Comparison of ENCODE assay signal across 9 mouse cellular contexts in the genomic region with DNA sequence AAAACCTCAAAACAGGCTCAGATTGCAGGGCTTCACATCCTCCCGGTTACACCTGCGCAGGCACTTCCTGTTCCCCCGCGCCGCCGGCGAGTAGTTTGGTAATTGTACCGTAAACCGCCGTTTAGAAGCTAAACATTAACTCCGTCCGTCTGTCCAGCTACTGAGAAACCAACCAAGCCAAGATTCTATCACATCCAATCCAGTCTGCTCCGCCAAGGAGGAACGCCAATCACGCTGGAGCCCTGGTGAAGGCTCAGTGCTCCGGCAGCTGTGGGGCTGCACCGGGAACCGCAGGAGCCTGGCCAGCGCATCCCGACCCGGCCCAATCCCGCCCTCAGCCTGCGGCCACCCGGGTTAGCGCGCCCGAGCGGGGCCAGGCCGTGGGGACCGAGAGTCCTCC. TPM values are rescaled to one million over a fixed set of nuclear protein-coding genes. Genes with fewer than 3 reads are reported as not detected.
DNase-seq lines count a peak whose midpoint lies in the region; ATAC-seq and TF ChIP-seq lines count a peak whose summit lies in the region.
"Had no signal": no experiment of that assay in that cellular context is flagged by ENCODE, and none has a peak within 500 bp of the region (broad histone marks: within the 10 kb centered on the region; RNA-seq: fewer than 3 reads in every experiment).

No protein-coding gene starts in this region.

- peak; percentile 88; the same call in 1 of the 2 replicates for ATAC-seq in hindbrain, embryonic 16.5 days
- ATAC-seq in lung, embryonic 16.5 days (ENCODE audit: low read depth): peak; percentile 84; the same call in 1 of the 2 replicates

- TF ChIP-seq POLR2A in cerebellum, adult 2 months (IDR thresholded peaks at IDR 0.05; ENCODE audit: borderline replicate concordance, insufficient read depth, low read length): no peak

- H3K9ac ChIP-seq in hindbrain, embryonic 16.5 days (ENCODE audit: low read depth, low read length): peak overlapping the region; percentile 91
- H3K9ac ChIP-seq in lung, embryonic 16.5 days (ENCODE audit: low read length): peak overlapping the region; percentile 83

- H3K36me3 ChIP-seq in hindbrain, embryonic 16.5 days (ENCODE audit: control insufficient read depth, insufficient read depth, low read length): no peaks in the 10 kb centered on the region
- H3K36me3 ChIP-seq in lung, embryonic 16.5 days (ENCODE audit: control insufficient read depth, insufficient read depth, low read length): no peaks in the 10 kb centered on the region

- peak overlapping the region; percentile 83 for H3K4me2 ChIP-seq in hindbrain, embryonic 16.5 days (ENCODE audit: low read length)
- H3K4me2 ChIP-seq in lung, embryonic 16.5 days (ENCODE audit: low read depth, low read length): peak overlapping the region; percentile 63

- under 1% methylated on average over 30 of the region's 30 CpGs for WGBS in cerebellum, adult 2 months
- under 1% methylated on average over 21 of the region's 30 CpGs for WGBS in hindbrain, embryonic 16.5 days
- WGBS in lung, embryonic 16.5 days: under 1% methylated on average over 30 of the region's 30 CpGs

- peak overlapping the region; percentile 95 for H3K4me3 ChIP-seq in cerebellum, adult 2 months (replicated peaks; ENCODE audit: insufficient read depth, low read depth, low read length)
- peak overlapping the region; percentile 93 for H3K4me3 ChIP-seq in hindbrain, embryonic 16.5 days (ENCODE audit: low read length)
- peak overlapping the region; percentile 94 for H3K4me3 ChIP-seq in lung, embryonic 16.5 days (ENCODE audit: low read length)

- H3K9me3 ChIP-seq in hindbrain, embryonic 16.5 days (ENCODE audit: control insufficient read depth, low read length): no peaks in the 10 kb centered on the region
- H3K9me3 ChIP-seq in lung, embryonic 16.5 days (ENCODE audit: control insufficient read depth, low read length): no peaks in the 10 kb centered on the region

- no peaks in the 10 kb centered on the region for H3K4me1 ChIP-seq in cerebellum, adult 2 months (ENCODE audit: control insufficient read depth, insufficient read depth, low read length)
- 0 out of 2 replicates have a peak, but pooled peaks cover 2% of the 10 kb centered on the region for H3K4me1 ChIP-seq in hindbrain, embryonic 16.5 days (ENCODE audit: control insufficient read depth, insufficient read depth, low read depth, low read length)
- H3K4me1 ChIP-seq in lung, embryonic 16.5 days (replicated peaks; ENCODE audit: control insufficient read depth, insufficient read depth, low read length): peaks cover 14% of the 10 kb centered on the region

- no peaks in the 10 kb centered on the region for H3K27me3 ChIP-seq in cerebellum, adult 2 months (ENCODE audit: control insufficient read depth, insufficient read depth, low read length)
- H3K27me3 ChIP-seq in hindbrain, embryonic 16.5 days (replicated peaks; ENCODE audit: control insufficient read depth, insufficient read depth, low read length): no peaks in the 10 kb centered on the region
- no peaks in the 10 kb centered on the region for H3K27me3 ChIP-seq in lung, embryonic 16.5 days (ENCODE audit: control insufficient read depth, insufficient read depth, low read depth, low read length)
- H3K27me3 ChIP-seq: CH12.LX had no signal

- H3K27ac ChIP-seq in cerebellum, adult 2 months (ENCODE audit: insufficient read depth, low read length): peak overlapping the region; percentile 85
- peak overlapping the region; percentile 96 for H3K27ac ChIP-seq in hindbrain, embryonic 16.5 days (ENCODE audit: low read depth, low read length)
- peak overlapping the region; percentile 96 for H3K27ac ChIP-seq in lung, embryonic 16.5 days (ENCODE audit: low read length)

- no peak for TF ChIP-seq CTCF in cerebellum, adult 2 months (IDR thresholded peaks at IDR 0.05; ENCODE audit: borderline replicate concordance, insufficient read depth, low read depth, low read length)

- no peak for DNase-seq in cerebellum, adult 2 months
- DNase-seq in cerebellum, adult 11-12 months: no peak
- DNase-seq in A20 (ENCODE audit: low read depth, low spot score): peak; percentile 87
- DNase-seq in c-Kit-positive CD71-positive TER-119-positive erythroid progenitor cells, embryonic 14.5 days (ENCODE audit: low spot score): peak; percentile 48
- peak; percentile 24 to 42 for DNase-seq in spleen, postnatal 14 days (ENCODE audit: low spot score in 2 of 2)
- no peak for DNase-seq in cerebellum, postnatal 10 days

RNA-seq across cellular contexts. Expression of gene Usp53, which starts 0.5 kb away (rescaled TPM):
- polyA plus RNA-seq in cerebellum, adult 2 months (2012; rRNA removed): 15.3 and 18.3 TPM in 2 replicates
- polyA plus RNA-seq in hindbrain, embryonic 16.5 days (2015; fragmentation: Nextera tagmentation; extraction: Ambion mirVana): 10.2 and 12.2 TPM in 2 replicates
- polyA plus RNA-seq in lung, embryonic 16.5 days (2015; fragmentation: Nextera tagmentation; extraction: Ambion mirVana): 6.2 and 7.0 TPM in 2 replicates

RNA-seq across cellular contexts. Expression of gene Myoz2, which starts 51.0 kb away (rescaled TPM):
- 0.11 TPM in 1 of 2 replicates, not detected in the other for polyA plus RNA-seq in cerebellum, adult 2 months (2012; rRNA removed)
- polyA plus RNA-seq in hindbrain, embryonic 16.5 days (2015; fragmentation: Nextera tagmentation; extraction: Ambion mirVana): 0.13 and 2.4 TPM in 2 replicates
- polyA plus RNA-seq in lung, embryonic 16.5 days (2015; fragmentation: Nextera tagmentation; extraction: Ambion mirVana): 6.6 and 8.4 TPM in 2 replicates

RNA-seq across cellular contexts. Expression of gene 1810037I17Rik, which starts 59.8 kb away (rescaled TPM):
- polyA plus RNA-seq in cerebellum, adult 2 months (2012; rRNA removed): 69.9 and 71.9 TPM in 2 replicates
- polyA plus RNA-seq in hindbrain, embryonic 16.5 days (2015; fragmentation: Nextera tagmentation; extraction: Ambion mirVana): 80.8 and 92.9 TPM in 2 replicates
- polyA plus RNA-seq in lung, embryonic 16.5 days (2015; fragmentation: Nextera tagmentation; extraction: Ambion mirVana): 113 and 118 TPM in 2 replicates

Comparison
In these comparisons a context has a peak if more than half of its experiments do, and no peak if none do; other contexts are left out.
1. DNase-seq: peak in A20 (single experiment), c-Kit-positive CD71-positive TER-119-positive erythroid progenitor cells, embryonic 14.5 days (single experiment) and spleen, postnatal 14 days (2 of 2); none in cerebellum, adult 2 months (0 of 2), cerebellum, adult 11-12 months (single experiment) and cerebellum, postnatal 10 days (0 of 2).
2. Peak in every context shown above with its lines, with median percentiles within 50 percentile points of each other: H3K27ac ChIP-seq and H3K4me3 ChIP-seq.